Mouse (Mus musculus): ENCODE data around the gene Ppp1r12b. TPM values are rescaled to one million over a fixed set of nuclear protein-coding genes. Genes with fewer than 3 reads are reported as not detected.

Gene Ppp1r12b
- polyA plus RNA-seq, 1 experiment = 4.4 TPM

GRCm38 (mm10) chr1:134819196-134819595, 136.5 kb downstream of the Ppp1r12b start:
- H3K27me3 ChIP-seq (ENCODE audit: control insufficient read depth, insufficient read depth, insufficient read length) = no peaks in the 10 kb centered on the region
- no peak overlapping the region for H3ac ChIP-seq (ENCODE audit: control insufficient read depth, insufficient read length)
- no peak overlapping the region for H3K4me2 ChIP-seq (ENCODE audit: low read depth)
- no peaks in the 10 kb centered on the region for H3K36me3 ChIP-seq (ENCODE audit: control insufficient read depth, insufficient read depth)
- TF ChIP-seq TCF3 (IDR thresholded peaks at IDR 0.05; ENCODE audit: insufficient read length, low read depth) (no peak), REST (IDR thresholded peaks at IDR 0.05; ENCODE audit: insufficient read depth, insufficient read length) (no peak), MAX (IDR thresholded peaks at IDR 0.05; ENCODE audit: low read depth) (no peak), POLR2A (IDR thresholded peaks at IDR 0.05; ENCODE audit: insufficient read length, low read depth) (no peak), TCF12 (IDR thresholded peaks at IDR 0.05; ENCODE audit: insufficient read depth, poor library complexity, severe bottlenecking) (no peak), MYOG (IDR thresholded peaks at IDR 0.05; ENCODE audit: control insufficient read depth in 1 of 3, insufficient read depth in 1 of 3, insufficient read length in 2 of 3, low read depth in 2 of 3) (no peak), POLR2AphosphoS2 (IDR thresholded peaks at IDR 0.05; ENCODE audit: insufficient read length, low read depth) (no peak), E2F4 (IDR thresholded peaks at IDR 0.05; ENCODE audit: insufficient read depth) (no peak), CEBPB (IDR thresholded peaks at IDR 0.05; ENCODE audit: insufficient read depth, poor library complexity, severe bottlenecking) (no peak)
- H3K79me2 ChIP-seq (ENCODE audit: control insufficient read depth, insufficient read depth) = no peaks in the 10 kb centered on the region
- H3K4me3 ChIP-seq = no peak overlapping the region

GRCm38 (mm10) chr1:134818716-134819115, 137.0 kb downstream of the Ppp1r12b start:
- Histone ChIP-seq H3ac (ENCODE audit: control insufficient read depth, insufficient read length) (no peak overlapping the region), H3K79me2 (ENCODE audit: control insufficient read depth, insufficient read depth) (no peaks in the 10 kb centered on the region), H3K4me2 (ENCODE audit: low read depth) (no peak overlapping the region), H3K27me3 (ENCODE audit: control insufficient read depth, insufficient read depth, insufficient read length) (no peaks in the 10 kb centered on the region), H3K36me3 (ENCODE audit: control insufficient read depth, insufficient read depth) (no peaks in the 10 kb centered on the region), H3K4me3 (no peak overlapping the region)
- no peak for TF ChIP-seq POLR2AphosphoS2 (IDR thresholded peaks at IDR 0.05; ENCODE audit: insufficient read length, low read depth)
- peak; percentile 64; the same call in 1 of the 2 replicates for TF ChIP-seq CEBPB (IDR thresholded peaks at IDR 0.05; ENCODE audit: insufficient read depth, poor library complexity, severe bottlenecking)

- no peak overlapping the region for H3ac ChIP-seq (ENCODE audit: control insufficient read depth, insufficient read length)
- no peaks in the 10 kb centered on the region for H3K79me2 ChIP-seq (ENCODE audit: control insufficient read depth, insufficient read depth)
- no peak overlapping the region for H3K4me2 ChIP-seq (ENCODE audit: low read depth)
- no peak overlapping the region for H3K4me3 ChIP-seq
- H3K36me3 ChIP-seq (ENCODE audit: control insufficient read depth, insufficient read depth) = no peaks in the 10 kb centered on the region
- H3K27me3 ChIP-seq (ENCODE audit: control insufficient read depth, insufficient read depth, insufficient read length) = no peaks in the 10 kb centered on the region
- TF ChIP-seq MAX (IDR thresholded peaks at IDR 0.05; ENCODE audit: low read depth) (no peak), TCF3 (IDR thresholded peaks at IDR 0.05; ENCODE audit: insufficient read length, low read depth) (no peak), POLR2AphosphoS2 (IDR thresholded peaks at IDR 0.05; ENCODE audit: insufficient read length, low read depth) (no peak), SRF (IDR thresholded peaks at IDR 0.05; ENCODE audit: control insufficient read depth, insufficient read length, low read depth) (no peak), CEBPB (IDR thresholded peaks at IDR 0.05; ENCODE audit: insufficient read depth, poor library complexity, severe bottlenecking) (no peak), USF1 (IDR thresholded peaks at IDR 0.05; ENCODE audit: low read depth) (no peak), TCF12 (IDR thresholded peaks at IDR 0.05; ENCODE audit: insufficient read depth, poor library complexity, severe bottlenecking) (no peak), MYOD1 (IDR thresholded peaks at IDR 0.05; ENCODE audit: control insufficient read depth in 1 of 3, insufficient read length in 2 of 3, low read depth in 2 of 3) (no peak), REST (IDR thresholded peaks at IDR 0.05; ENCODE audit: insufficient read depth, insufficient read length) (no peak)
Measured at GRCm38 (mm10) chr1:134817916-134818595, 137.7 kb downstream of the Ppp1r12b start.

GRCm38 (mm10) chr1:134817120-134817519, 138.6 kb downstream of the Ppp1r12b start:
- no peaks in the 10 kb centered on the region for H3K27me3 ChIP-seq (ENCODE audit: control insufficient read depth, insufficient read depth, insufficient read length)
- H3K4me3 ChIP-seq = no peak overlapping the region
- H3ac ChIP-seq (ENCODE audit: control insufficient read depth, insufficient read length) = no peak overlapping the region
- H3K4me2 ChIP-seq (ENCODE audit: low read depth) = no peak overlapping the region
- H3K36me3 ChIP-seq (ENCODE audit: control insufficient read depth, insufficient read depth) = no peaks in the 10 kb centered on the region
- no peaks in the 10 kb centered on the region for H3K79me2 ChIP-seq (ENCODE audit: control insufficient read depth, insufficient read depth)
- TF ChIP-seq REST (IDR thresholded peaks at IDR 0.05; ENCODE audit: insufficient read depth, insufficient read length) (no peak), POLR2AphosphoS2 (IDR thresholded peaks at IDR 0.05; ENCODE audit: insufficient read length, low read depth) (no peak), MAX (IDR thresholded peaks at IDR 0.05; ENCODE audit: low read depth) (no peak), USF1 (IDR thresholded peaks at IDR 0.05; ENCODE audit: low read depth) (no peak)

GRCm38 (mm10) chr1:134816617-134817016, 139.1 kb downstream of the Ppp1r12b start:
- Histone ChIP-seq H3K4me2 (ENCODE audit: low read depth) (no peak overlapping the region), H3K27me3 (ENCODE audit: control insufficient read depth, insufficient read depth, insufficient read length) (no peaks in the 10 kb centered on the region), H3K36me3 (ENCODE audit: control insufficient read depth, insufficient read depth) (no peaks in the 10 kb centered on the region), H3K79me2 (ENCODE audit: control insufficient read depth, insufficient read depth) (no peaks in the 10 kb centered on the region), H3ac (ENCODE audit: control insufficient read depth, insufficient read length) (no peak overlapping the region), H3K4me3 (no peak overlapping the region)
- TF ChIP-seq MAX (IDR thresholded peaks at IDR 0.05; ENCODE audit: low read depth) = no peak
- TF ChIP-seq MYOD1 (IDR thresholded peaks at IDR 0.05; ENCODE audit: control insufficient read depth in 1 of 3, insufficient read length in 2 of 3, low read depth in 2 of 3) = no peak
- no peak for TF ChIP-seq E2F4 (IDR thresholded peaks at IDR 0.05; ENCODE audit: insufficient read depth)
- no peak for TF ChIP-seq MYOG (IDR thresholded peaks at IDR 0.05; ENCODE audit: control insufficient read depth in 1 of 3, insufficient read depth in 1 of 3, insufficient read length in 2 of 3, low read depth in 2 of 3)
